11 mouse cellular contexts compared by ENCODE assay signal in the genomic region with DNA sequence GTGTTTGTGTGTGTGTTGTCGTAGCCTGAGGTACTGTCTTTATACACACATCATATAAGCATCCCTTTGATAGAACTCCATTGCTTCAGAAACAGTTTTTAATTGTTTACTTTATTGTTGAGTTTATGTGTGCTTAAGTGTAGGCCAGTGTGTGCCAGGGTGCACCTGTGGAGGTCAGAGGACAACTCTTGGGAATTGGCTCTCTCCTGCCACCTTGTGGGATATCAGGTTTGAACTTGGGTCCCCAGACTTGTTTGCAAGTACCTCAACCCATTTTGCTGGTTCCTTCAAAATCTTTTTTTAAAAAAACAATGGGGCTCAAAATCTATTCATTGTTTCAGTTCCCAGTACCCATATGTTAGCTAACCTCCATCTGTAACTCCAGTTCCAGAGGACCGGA. TPM values are rescaled to one million over a fixed set of nuclear protein-coding genes. Genes with fewer than 3 reads are reported as not detected.
DNase-seq lines count a peak whose midpoint lies in the region; ATAC-seq and TF ChIP-seq lines count a peak whose summit lies in the region.
"Had no signal": no experiment of that assay in that cellular context is flagged by ENCODE, and none has a peak within 500 bp of the region (broad histone marks: within the 10 kb centered on the region; RNA-seq: fewer than 3 reads in every experiment).

No protein-coding gene starts in this region.

- TF ChIP-seq EP300 in heart, postnatal 0 days (IDR thresholded peaks at IDR 0.05; ENCODE audit: low read depth), result no peak

- H3K27ac ChIP-seq in heart, postnatal 0 days (ENCODE audit: low read depth), result no peak overlapping the region
- no peak overlapping the region for H3K27ac ChIP-seq in heart, embryonic 10.5 days
- no peak overlapping the region for H3K27ac ChIP-seq in spleen, adult 2 months (ENCODE audit: insufficient read depth, low read length)
- no peak overlapping the region for H3K27ac ChIP-seq in forebrain, embryonic 12.5 days
- H3K27ac ChIP-seq: embryonic facial prominence, embryonic 12.5 days had no signal

- no peak overlapping the region for H3K4me2 ChIP-seq in heart, postnatal 0 days (ENCODE audit: low read depth, low read length)
- no peak overlapping the region for H3K4me2 ChIP-seq in forebrain, embryonic 12.5 days
- H3K4me2 ChIP-seq: embryonic facial prominence, embryonic 12.5 days had no signal

- no peaks in the 10 kb centered on the region for H3K27me3 ChIP-seq in heart, postnatal 0 days (ENCODE audit: control insufficient read depth, insufficient read depth, low read length)
- peaks cover 20% of the 10 kb centered on the region for H3K27me3 ChIP-seq in heart, embryonic 10.5 days (ENCODE audit: insufficient read depth, poor library complexity, severe bottlenecking)
- H3K27me3 ChIP-seq in spleen, adult 2 months (ENCODE audit: control insufficient read depth, insufficient read depth, low read length), result peaks cover 6% of the 10 kb centered on the region
- peaks cover 20% of the 10 kb centered on the region; the same call in 1 of the 2 replicates for H3K27me3 ChIP-seq in forebrain, embryonic 12.5 days

- H3K4me3 ChIP-seq in heart, postnatal 0 days (ENCODE audit: low read depth, low read length), result no peak overlapping the region
- H3K4me3 ChIP-seq in heart, embryonic 10.5 days, result no peak overlapping the region
- no peak overlapping the region for H3K4me3 ChIP-seq in spleen, adult 2 months (ENCODE audit: extremely low read depth, insufficient read depth, insufficient read length)
- H3K4me3 ChIP-seq in forebrain, embryonic 12.5 days (replicated peaks), result no peak overlapping the region
- H3K4me3 ChIP-seq: embryonic facial prominence, embryonic 12.5 days had no signal

- H3K4me1 ChIP-seq in heart, postnatal 0 days (ENCODE audit: control insufficient read depth, insufficient read depth), result no peaks in the 10 kb centered on the region
- peaks cover 9% of the 10 kb centered on the region; the same call in 1 of the 2 replicates for H3K4me1 ChIP-seq in heart, embryonic 10.5 days
- H3K4me1 ChIP-seq in spleen, adult 2 months (ENCODE audit: control insufficient read depth, insufficient read depth, insufficient read length), result peaks cover 3% of the 10 kb centered on the region; the same call in 1 of the 2 replicates
- H3K4me1 ChIP-seq in forebrain, embryonic 12.5 days, result peaks cover 9% of the 10 kb centered on the region

- H3K36me3 ChIP-seq in heart, postnatal 0 days (replicated peaks; ENCODE audit: control insufficient read depth, insufficient read depth, low read length), result no peaks in the 10 kb centered on the region
- no peaks in the 10 kb centered on the region for H3K36me3 ChIP-seq in heart, embryonic 10.5 days
- no peaks in the 10 kb centered on the region for H3K36me3 ChIP-seq in spleen, adult 2 months (ENCODE audit: control insufficient read depth, insufficient read depth, low read length)
- H3K36me3 ChIP-seq in forebrain, embryonic 12.5 days (replicated peaks), result no peaks in the 10 kb centered on the region
- H3K36me3 ChIP-seq: embryonic facial prominence, embryonic 12.5 days had no signal

- TF ChIP-seq CTCF in heart, postnatal 0 days (IDR thresholded peaks at IDR 0.05; ENCODE audit: low read depth), result peak; percentile 30; the same call in 1 of the 2 replicates
- TF ChIP-seq CTCF in spleen, adult 2 months (IDR thresholded peaks at IDR 0.05; ENCODE audit: extremely low read depth, insufficient read depth, insufficient read length, insufficient replicate concordance), result peak; percentile 18; the same call in 1 of the 2 replicates

- 93% methylated on average over 2 of the region's 2 CpGs for WGBS in heart, postnatal 0 days
- WGBS in heart, embryonic 10.5 days, result 95% methylated on average over 2 of the region's 2 CpGs
- WGBS in spleen, adult 2 months, result 91% methylated on average over 2 of the region's 2 CpGs
- WGBS in forebrain, embryonic 12.5 days, result 82% methylated on average over 2 of the region's 2 CpGs

- H3K9me3 ChIP-seq in heart, postnatal 0 days (replicated peaks; ENCODE audit: control insufficient read depth, low read length), result no peaks in the 10 kb centered on the region
- H3K9me3 ChIP-seq in heart, embryonic 10.5 days, result no peaks in the 10 kb centered on the region
- no peaks in the 10 kb centered on the region for H3K9me3 ChIP-seq in forebrain, embryonic 12.5 days
- H3K9me3 ChIP-seq: embryonic facial prominence, embryonic 12.5 days had no signal

- ATAC-seq in heart, postnatal 0 days (ENCODE audit: insufficient read depth, low read depth), result no peak
- no peak for ATAC-seq in forebrain, embryonic 12.5 days (ENCODE audit: low FRiP score)

- TF ChIP-seq POLR2A in spleen, adult 2 months (IDR thresholded peaks at IDR 0.05; ENCODE audit: low read depth, low read length), result no peak

- DNase-seq in heart, postnatal 0 days (ENCODE audit: low spot score), result no peak
- DNase-seq in heart, embryonic 10.5 days (ENCODE audit: low spot score), result no peak
- no peak for DNase-seq in spleen, adult 2 months (ENCODE audit: low read depth in 1 of 2, low spot score in 2 of 2)
- DNase-seq in spleen, postnatal 36 days (ENCODE audit: low spot score in 2 of 2), result no peak
- peak; percentile 58 for DNase-seq in induced T-regulatory cell, adult 2 months (ENCODE audit: low read depth)
- peak; percentile 65 for DNase-seq in thymus, postnatal 14 days
- no peak for DNase-seq in urinary bladder, postnatal 14 days (ENCODE audit: low spot score)
- DNase-seq: layer of hippocampus, adult 9-11 months had no signal

- no peak overlapping the region for H3K9ac ChIP-seq in heart, postnatal 0 days (replicated peaks; ENCODE audit: low read depth, low read length)
- no peak overlapping the region for H3K9ac ChIP-seq in forebrain, embryonic 12.5 days
- H3K9ac ChIP-seq: embryonic facial prominence, embryonic 12.5 days had no signal

RNA-seq across cellular contexts. Expression of a gene that starts 2.4 kb away (rescaled TPM):
- total RNA-seq in heart, postnatal 0 days (2014; rRNA removed; ENCODE audit: low replicate concordance), result 0.77 and 3.0 TPM in 2 replicates
- polyA plus RNA-seq in heart, postnatal 0 days (2015; fragmentation: Nextera tagmentation; extraction: Ambion mirVana), result 1.1 and 1.2 TPM in 2 replicates
- 5.5 and 6.0 TPM in 2 replicates for polyA plus RNA-seq in heart, embryonic 10.5 days (2016; fragmentation: Nextera tagmentation; extraction: Ambion mirVana)
- 0.47 and 0.76 TPM in 2 replicates for polyA plus RNA-seq in spleen, adult 2 months (2012; rRNA removed)
- 6.4 and 7.3 TPM in 2 replicates for polyA plus RNA-seq in forebrain, embryonic 12.5 days (2016; fragmentation: Nextera tagmentation; extraction: Ambion mirVana)
- total RNA-seq: monocyte, adult 5-6 weeks had no signal

RNA-seq across cellular contexts. Expression of a gene that starts 17.2 kb away (rescaled TPM):
- 20.8 and 40.0 TPM in 2 replicates for total RNA-seq in heart, postnatal 0 days (2014; rRNA removed; ENCODE audit: low replicate concordance)
- polyA plus RNA-seq in heart, postnatal 0 days (2015; fragmentation: Nextera tagmentation; extraction: Ambion mirVana), result 54.3 and 64.3 TPM in 2 replicates
- 118 and 124 TPM in 2 replicates for polyA plus RNA-seq in heart, embryonic 10.5 days (2016; fragmentation: Nextera tagmentation; extraction: Ambion mirVana)
- polyA plus RNA-seq in spleen, adult 2 months (2012; rRNA removed), result 227 and 270 TPM in 2 replicates
- 131 and 133 TPM in 2 replicates for polyA plus RNA-seq in forebrain, embryonic 12.5 days (2016; fragmentation: Nextera tagmentation; extraction: Ambion mirVana)

RNA-seq across cellular contexts. Expression of a gene that starts 21.8 kb away (rescaled TPM):
- 11.8 and 15.0 TPM in 2 replicates for total RNA-seq in heart, postnatal 0 days (2014; rRNA removed; ENCODE audit: low replicate concordance)
- polyA plus RNA-seq in heart, postnatal 0 days (2015; fragmentation: Nextera tagmentation; extraction: Ambion mirVana), result 16.2 and 18.5 TPM in 2 replicates
- 10.5 and 14.5 TPM in 2 replicates for polyA plus RNA-seq in heart, embryonic 10.5 days (2016; fragmentation: Nextera tagmentation; extraction: Ambion mirVana)
- 28.0 and 30.2 TPM in 2 replicates for polyA plus RNA-seq in spleen, adult 2 months (2012; rRNA removed)
- 4.7 and 7.7 TPM in 2 replicates for polyA plus RNA-seq in forebrain, embryonic 12.5 days (2016; fragmentation: Nextera tagmentation; extraction: Ambion mirVana)

RNA-seq across cellular contexts. Expression of a gene that starts 25.5 kb away (rescaled TPM):
- total RNA-seq in heart, postnatal 0 days (2014; rRNA removed; ENCODE audit: low replicate concordance), result not detected in 2 replicates
- 0.15 and 0.21 TPM in 2 replicates for polyA plus RNA-seq in heart, postnatal 0 days (2015; fragmentation: Nextera tagmentation; extraction: Ambion mirVana)
- polyA plus RNA-seq in heart, embryonic 10.5 days (2016; fragmentation: Nextera tagmentation; extraction: Ambion mirVana), result 0.11 and 0.17 TPM in 2 replicates
- polyA plus RNA-seq in spleen, adult 2 months (2012; rRNA removed), result 0.29 and 0.34 TPM in 2 replicates
- polyA plus RNA-seq in forebrain, embryonic 12.5 days (2016; fragmentation: Nextera tagmentation; extraction: Ambion mirVana), result not detected in 2 replicates
- total RNA-seq: monocyte, adult 5-6 weeks had no signal
- polyA plus RNA-seq: embryonic facial prominence, embryonic 12.5 days had no signal

RNA-seq across cellular contexts. Expression of a gene that starts 29.8 kb away (rescaled TPM):
- total RNA-seq in heart, postnatal 0 days (2014; rRNA removed; ENCODE audit: low replicate concordance), result 63.5 and 64.5 TPM in 2 replicates
- 68.3 and 70.4 TPM in 2 replicates for polyA plus RNA-seq in heart, postnatal 0 days (2015; fragmentation: Nextera tagmentation; extraction: Ambion mirVana)
- polyA plus RNA-seq in heart, embryonic 10.5 days (2016; fragmentation: Nextera tagmentation; extraction: Ambion mirVana), result 166 and 172 TPM in 2 replicates
- 83.9 and 104 TPM in 2 replicates for polyA plus RNA-seq in spleen, adult 2 months (2012; rRNA removed)
- 39.1 and 52.4 TPM in 2 replicates for polyA plus RNA-seq in forebrain, embryonic 12.5 days (2016; fragmentation: Nextera tagmentation; extraction: Ambion mirVana)

Comparison
In these comparisons a context has a peak if more than half of its experiments do, and no peak if none do; other contexts are left out.
1. DNase-seq: peak in induced T-regulatory cell, adult 2 months (single experiment) and thymus, postnatal 14 days (single experiment); none in heart, postnatal 0 days (single experiment), heart, embryonic 10.5 days (single experiment), spleen, adult 2 months (0 of 2), spleen, postnatal 36 days (0 of 2) and urinary bladder, postnatal 14 days (single experiment).